Mouse (Mus musculus): ENCODE data around the gene Acaca. TPM values are rescaled to one million over a fixed set of nuclear protein-coding genes. Genes with fewer than 3 reads are reported as not detected.

Acaca gene
- polyA plus RNA-seq, 1 experiment from 2014 or later, result 38.6 TPM

GRCm38 (mm10) chr11:84268068-84268467, 138.6 kb downstream of the Acaca start:
- no peak for ATAC-seq (ENCODE audit: low FRiP score)
- no peak overlapping the region for H3K27ac ChIP-seq
- H3K9ac ChIP-seq, result no peak overlapping the region
- H3K9me3 ChIP-seq, result no peaks in the 10 kb centered on the region
- H3K4me2 ChIP-seq, result no peak overlapping the region
- no peak overlapping the region for H3K4me3 ChIP-seq (replicated peaks)
- peaks cover 20% of the 10 kb centered on the region for H3K4me1 ChIP-seq
- H3K27me3 ChIP-seq, result no peaks in the 10 kb centered on the region
- peaks cover 50% of the 10 kb centered on the region for H3K36me3 ChIP-seq (replicated peaks)

- no peak for ATAC-seq (ENCODE audit: low FRiP score)
- peaks cover 44% of the 10 kb centered on the region for H3K36me3 ChIP-seq (replicated peaks)
- no peak overlapping the region for H3K4me3 ChIP-seq (replicated peaks)
- no peak overlapping the region for H3K9ac ChIP-seq
- H3K4me1 ChIP-seq, result peaks cover 20% of the 10 kb centered on the region
- no peak overlapping the region for H3K4me2 ChIP-seq
- no peaks in the 10 kb centered on the region for H3K9me3 ChIP-seq
- no peak overlapping the region for H3K27ac ChIP-seq
- no peaks in the 10 kb centered on the region for H3K27me3 ChIP-seq
- 69% methylated on average over 3 of the region's 3 CpGs for WGBS
These were observed 141.0 kb downstream of the Acaca start for GRCm38 (mm10) chr11:84270511-84270910.

- Histone ChIP-seq H3K36me3 (replicated peaks) (peaks cover 31% of the 10 kb centered on the region), H3K9ac (no peak overlapping the region)
- ATAC-seq (ENCODE audit: low FRiP score), result peak; percentile 77
These were observed 142.5 kb downstream of the Acaca start for GRCm38 (mm10) chr11:84271948-84272347.

GRCm38 (mm10) chr11:84272574-84272973, 143.1 kb downstream of the Acaca start:
- peak overlapping the region; percentile 59 for H3K27ac ChIP-seq

More at GRCm38 (mm10) chr11:84271948-84272347, 142.5 kb downstream of the Acaca start:
- no peaks in the 10 kb centered on the region for H3K27me3 ChIP-seq
- peaks cover 28% of the 10 kb centered on the region for H3K4me1 ChIP-seq
- H3K4me2 ChIP-seq, result no peak overlapping the region
- WGBS, result 47% methylated on average over 10 of the region's 10 CpGs
- no peak overlapping the region for H3K4me3 ChIP-seq (replicated peaks)
- H3K27ac ChIP-seq, result peak overlapping the region; percentile 69
- H3K9me3 ChIP-seq, result no peaks in the 10 kb centered on the region

GRCm38 (mm10) chr11:84276979-84277378, 147.5 kb downstream of the Acaca start:
- H3K9ac ChIP-seq, result no peak overlapping the region
- WGBS, result 16% methylated on average over 5 of the region's 5 CpGs

More at GRCm38 (mm10) chr11:84272574-84272973, 143.1 kb downstream of the Acaca start:
- peaks cover 29% of the 10 kb centered on the region for H3K36me3 ChIP-seq (replicated peaks)
- H3K9ac ChIP-seq, result no peak overlapping the region
- no peaks in the 10 kb centered on the region for H3K9me3 ChIP-seq
- no peak overlapping the region for H3K4me3 ChIP-seq (replicated peaks)
- no peak for ATAC-seq (ENCODE audit: low FRiP score)
- H3K4me1 ChIP-seq, result peaks cover 34% of the 10 kb centered on the region
- no peak overlapping the region for H3K4me2 ChIP-seq
- H3K27me3 ChIP-seq, result no peaks in the 10 kb centered on the region
- WGBS, result 73% methylated on average over 3 of the region's 3 CpGs

GRCm38 (mm10) chr11:84281280-84281679, 151.8 kb downstream of the Acaca start:
- H3K4me3 ChIP-seq (replicated peaks), result no peak overlapping the region
- H3K4me2 ChIP-seq, result no peak overlapping the region
- H3K9me3 ChIP-seq, result no peaks in the 10 kb centered on the region
- H3K4me1 ChIP-seq, result peaks cover 23% of the 10 kb centered on the region
- no peak for ATAC-seq (ENCODE audit: low FRiP score)
- 55% methylated on average over 5 of the region's 5 CpGs for WGBS
- no peak overlapping the region for H3K9ac ChIP-seq
- H3K27me3 ChIP-seq, result no peaks in the 10 kb centered on the region
- peaks cover 15% of the 10 kb centered on the region for H3K36me3 ChIP-seq (replicated peaks)
- H3K27ac ChIP-seq, result 0 out of 2 replicates have a peak overlapping the region, but pooled peaks have one; percentile 25

More at GRCm38 (mm10) chr11:84276979-84277378, 147.5 kb downstream of the Acaca start:
- Histone ChIP-seq H3K4me2 (no peak overlapping the region), H3K27me3 (no peaks in the 10 kb centered on the region), H3K9me3 (no peaks in the 10 kb centered on the region), H3K4me1 (peaks cover 24% of the 10 kb centered on the region), H3K36me3 (replicated peaks) (peaks cover 20% of the 10 kb centered on the region; the same call in 1 of the 2 replicates), H3K4me3 (replicated peaks) (no peak overlapping the region), H3K27ac (peak overlapping the region; percentile 65)
- ATAC-seq (ENCODE audit: low FRiP score), result peak; percentile 41; the same call in 1 of the 2 replicates

- peak overlapping the region; percentile 59 for H3K27ac ChIP-seq
- peaks cover 12% of the 10 kb centered on the region for H3K36me3 ChIP-seq (replicated peaks)
- H3K9me3 ChIP-seq, result no peaks in the 10 kb centered on the region
- H3K9ac ChIP-seq, result no peak overlapping the region
- ATAC-seq (ENCODE audit: low FRiP score), result no peak
- H3K4me2 ChIP-seq, result no peak overlapping the region
- 63% methylated on average over 7 of the region's 7 CpGs for WGBS
- no peak overlapping the region for H3K4me3 ChIP-seq (replicated peaks)
- H3K4me1 ChIP-seq, result peaks cover 14% of the 10 kb centered on the region
- H3K27me3 ChIP-seq, result no peaks in the 10 kb centered on the region
These were observed 153.7 kb downstream of the Acaca start for GRCm38 (mm10) chr11:84282944-84283703.

- H3K27ac ChIP-seq, result no peak overlapping the region
- WGBS, result 76% methylated on average over 3 of the region's 3 CpGs
- peaks cover 7% of the 10 kb centered on the region; the same call in 1 of the 2 replicates for H3K4me1 ChIP-seq
- H3K9me3 ChIP-seq, result no peaks in the 10 kb centered on the region
- ATAC-seq (ENCODE audit: low FRiP score), result no peak
- H3K36me3 ChIP-seq (replicated peaks), result 0 out of 2 replicates have a peak, but pooled peaks cover 3% of the 10 kb centered on the region
- no peak overlapping the region for H3K9ac ChIP-seq
- no peak overlapping the region for H3K4me2 ChIP-seq
- H3K4me3 ChIP-seq (replicated peaks), result no peak overlapping the region
- H3K27me3 ChIP-seq, result no peaks in the 10 kb centered on the region
These were observed 161.3 kb downstream of the Acaca start for GRCm38 (mm10) chr11:84290781-84291180.

GRCm38 (mm10) chr11:84292532-84292931, 163.1 kb downstream of the Acaca start:
- Histone ChIP-seq H3K4me2 (no peak overlapping the region), H3K36me3 (replicated peaks) (peaks cover 7% of the 10 kb centered on the region; the same call in 1 of the 2 replicates), H3K9ac (no peak overlapping the region), H3K9me3 (no peaks in the 10 kb centered on the region), H3K4me1 (no peaks in the 10 kb centered on the region), H3K4me3 (replicated peaks) (no peak overlapping the region), H3K27ac (no peak overlapping the region), H3K27me3 (no peaks in the 10 kb centered on the region)
- WGBS, result 80% methylated on average over 3 of the region's 3 CpGs
- ATAC-seq (ENCODE audit: low FRiP score), result no peak

GRCm38 (mm10) chr11:84293288-84293687, 163.8 kb downstream of the Acaca start:
- H3K9ac ChIP-seq, result no peak overlapping the region
- no peaks in the 10 kb centered on the region for H3K9me3 ChIP-seq
- no peak overlapping the region for H3K27ac ChIP-seq
- no peak for ATAC-seq (ENCODE audit: low FRiP score)
- no peak overlapping the region for H3K4me2 ChIP-seq
- H3K36me3 ChIP-seq (replicated peaks), result peaks cover 7% of the 10 kb centered on the region; the same call in 1 of the 2 replicates
- no peaks in the 10 kb centered on the region for H3K4me1 ChIP-seq
- no peak overlapping the region for H3K4me3 ChIP-seq (replicated peaks)
- WGBS, result 77% methylated on average over 3 of the region's 3 CpGs
- H3K27me3 ChIP-seq, result no peaks in the 10 kb centered on the region

- no peak overlapping the region for H3K9ac ChIP-seq
- H3K9me3 ChIP-seq, result no peaks in the 10 kb centered on the region
- no peak for ATAC-seq (ENCODE audit: low FRiP score)
- no peak overlapping the region for H3K4me3 ChIP-seq (replicated peaks)
- no peaks in the 10 kb centered on the region for H3K27me3 ChIP-seq
- no peak overlapping the region for H3K27ac ChIP-seq
- H3K4me2 ChIP-seq, result no peak overlapping the region
- 89% methylated on average over 2 of the region's 2 CpGs for WGBS
- peaks cover 10% of the 10 kb centered on the region; the same call in 1 of the 2 replicates for H3K36me3 ChIP-seq (replicated peaks)
- no peaks in the 10 kb centered on the region for H3K4me1 ChIP-seq
These were observed 166.9 kb downstream of the Acaca start for GRCm38 (mm10) chr11:84296337-84296736.

GRCm38 (mm10) chr11:84305474-84305873, 176.0 kb downstream of the Acaca start:
- no peak for ATAC-seq (ENCODE audit: low FRiP score)
- Histone ChIP-seq H3K27me3 (no peaks in the 10 kb centered on the region), H3K4me3 (replicated peaks) (no peak overlapping the region), H3K4me2 (no peak overlapping the region), H3K27ac (no peak overlapping the region), H3K4me1 (no peaks in the 10 kb centered on the region), H3K36me3 (replicated peaks) (0 out of 2 replicates have a peak, but pooled peaks cover 4% of the 10 kb centered on the region), H3K9me3 (no peaks in the 10 kb centered on the region), H3K9ac (no peak overlapping the region)
- whole genome bisulfite sequencing, result 95% methylated on average over 1 of the region's 1 CpGs
